Mouse (Mus musculus) spleen, adult 2 months (tissue): ENCODE data around the gene Chfr.

Experiments
- CTCF ChIP-seq: fragments of 200-500 bp; IDR thresholded peaks from 2 replicates; pipeline ENCODE4 v1.5.1; 2011; ENCODE audit warnings: mild to moderate bottlenecking, inconsistent platforms; ENCODE audit not compliant: insufficient read depth, insufficient read length, insufficient replicate concordance; ENCODE audit errors: extremely low read depth
- POLR2A ChIP-seq: fragments of 200-500 bp; IDR thresholded peaks from 2 replicates; pipeline ENCODE4 v1.6.1; 2011; ENCODE audit warnings: low read depth, low read length, inconsistent platforms

DNA sequence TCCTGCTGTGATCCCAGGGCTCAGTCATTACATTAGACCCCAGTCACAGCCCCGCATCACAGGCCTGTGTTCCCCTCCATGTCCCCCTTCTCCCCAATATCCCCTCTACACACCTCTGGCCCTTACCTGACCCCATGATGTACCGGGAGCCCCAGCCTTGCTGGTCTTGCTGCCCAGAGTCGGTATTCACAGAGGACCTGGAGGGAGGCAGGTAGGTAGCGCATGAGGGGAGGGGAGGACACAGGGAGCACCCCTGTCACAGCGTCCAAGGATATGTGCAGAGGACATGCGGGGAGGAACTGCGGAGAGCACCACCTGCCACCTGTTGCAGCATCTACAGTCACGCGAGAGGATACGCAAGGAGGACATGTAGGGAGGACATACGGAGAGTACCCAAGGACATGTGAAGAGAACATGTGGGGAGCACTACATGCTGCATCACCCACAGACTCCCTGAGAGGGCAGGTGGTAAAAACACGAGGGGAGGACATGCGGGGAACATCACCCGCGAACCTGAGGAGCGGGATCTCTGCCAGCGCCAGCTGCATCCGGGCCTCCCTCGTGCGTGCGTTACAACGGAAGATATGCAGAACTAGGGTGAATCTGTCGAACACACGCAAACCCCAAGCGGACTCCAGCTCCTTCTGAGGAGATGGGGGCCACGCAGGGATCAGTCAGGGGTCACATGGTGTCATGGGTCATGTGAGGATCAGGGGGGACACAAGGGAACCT, 29.3 kb upstream of the Chfr start:
- TF ChIP-seq CTCF (no peak), POLR2A (no peak)
